Mouse (Mus musculus) liver, embryonic 14.5 days (tissue): ENCODE results near the gene Etv6.

Experiments used
- CTCF ChIP-seq: IDR thresholded peaks from 2 replicates; pipeline ENCODE4 v1.5.1; 2016; ENCODE audit warnings: antibody characterized with exemption, low read depth, control low read depth
- EP300 ChIP-seq: IDR thresholded peaks from 2 replicates; pipeline ENCODE4 v1.6.1; 2016; ENCODE audit warnings: antibody characterized with exemption, low read depth

DNA sequence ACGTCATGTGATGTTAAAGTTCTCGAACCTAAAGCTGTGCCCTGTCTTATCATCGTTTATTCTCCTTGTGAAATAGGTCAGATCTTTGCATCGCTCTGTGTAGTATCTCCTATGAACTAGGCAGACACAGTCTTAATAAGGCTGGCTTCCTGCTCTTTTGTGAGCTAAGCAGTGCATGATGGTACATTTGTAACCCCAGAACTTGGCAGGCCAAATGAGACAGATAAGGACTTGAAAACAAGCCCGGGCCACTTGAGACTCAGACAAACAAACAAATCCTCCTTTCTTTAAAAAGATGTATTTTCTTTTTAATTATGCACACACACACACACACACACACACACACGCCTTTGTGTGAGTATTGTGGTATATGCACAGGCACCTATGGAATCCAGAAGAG, 42.5 kb downstream of the Etv6 start:
- TF ChIP-seq CTCF (no peak), EP300 (no peak)
